Mouse (Mus musculus) left cerebral cortex, postnatal 25 days (tissue): ENCODE data around the gene Clint1. TPM values are rescaled to one million over a fixed set of nuclear protein-coding genes. Genes with fewer than 3 reads are reported as not detected.
A peak's percentile ranks its signal among the peaks of the same experiment; 100 is the strongest.

Source experiments
- DNase-seq, 2 experiments: peaks; one replicate each; pipeline ENCODE4 v3.0.0; 2022; ENCODE audit warnings: low spot score in 2 of 2, mixed read lengths in 1 of 2
- intact Hi-C: fragments of 180-260 bp; cut with DNase I; formaldehyde crosslinking; loops from one replicate; pipeline ENCODE4 v1.15.1; 2025
- total RNA-seq, 2 experiments: library from RNA; stranded (reverse); gene quantifications; 2 replicates each; pipeline ENCODE4 v1.2.3; 2021

Gene Clint1
- total RNA-seq, 2 experiments from 2014 or later = 51.1 to 52.3 TPM

GRCm38 (mm10) chr11:45918018-45918417 lies 66.2 kb downstream of the Clint1 start:
- intact Hi-C loops = no loop called here
- DNase-seq = no peak

GRCm38 (mm10) chr11:45918836-45919235 lies 67.0 kb downstream of the Clint1 start:
- intact Hi-C loops = no loop called here
- no peak for DNase-seq

- intact Hi-C loops = no loop called here
Measured at GRCm38 (mm10) chr11:45921026-45921425, 69.2 kb downstream of the Clint1 start.

GRCm38 (mm10) chr11:45921480-45921898 lies 69.6 kb downstream of the Clint1 start:
- intact Hi-C loops = no loop called here
- DNase-seq = no peak

More at GRCm38 (mm10) chr11:45921026-45921425, 69.2 kb downstream of the Clint1 start:
- DNase-seq = no peak

GRCm38 (mm10) chr11:45925436-45925835 lies 73.6 kb downstream of the Clint1 start:
- intact Hi-C loops = no loop called here

GRCm38 (mm10) chr11:45926640-45927082 lies 74.8 kb downstream of the Clint1 start:
- peak; percentile 79 to 85 for DNase-seq
- intact Hi-C loops = loop anchor here (1.0 to 2.0 kb wide), 2 partner anchors 1316 to 1340 kb away; no protein-coding TSS in a partner anchor

More at GRCm38 (mm10) chr11:45925436-45925835, 73.6 kb downstream of the Clint1 start:
- no peak for DNase-seq

GRCm38 (mm10) chr11:45927456-45927855 lies 75.6 kb downstream of the Clint1 start:
- intact Hi-C loops = loop anchor here (2.0 kb wide), 1 partner anchor 1317 kb away; no protein-coding TSS in a partner anchor
- no peak for DNase-seq

GRCm38 (mm10) chr11:45929541-45929940 lies 77.7 kb downstream of the Clint1 start:
- DNase-seq = no peak
- intact Hi-C loops = no loop called here

GRCm38 (mm10) chr11:45932771-45933170 lies 80.9 kb downstream of the Clint1 start:
- intact Hi-C loops = no loop called here
- DNase-seq = no peak

- DNase-seq = peak in 1 of 2 experiments; percentile 67
- intact Hi-C loops = no loop called here
Measured at GRCm38 (mm10) chr11:45937478-45937877, 85.6 kb downstream of the Clint1 start.

GRCm38 (mm10) chr11:45938917-45939316 lies 87.1 kb downstream of the Clint1 start:
- intact Hi-C loops = no loop called here

GRCm38 (mm10) chr11:45942281-45942680 lies 90.4 kb downstream of the Clint1 start:
- DNase-seq = no peak
- intact Hi-C loops = loop anchor here (5.0 to 10.0 kb wide), 2 partner anchors 115 to 493 kb away; partner anchors contain the start of genes Adam19 and Med7

More at GRCm38 (mm10) chr11:45938917-45939316, 87.1 kb downstream of the Clint1 start:
- peak in 1 of 2 experiments; percentile 13 for DNase-seq

GRCm38 (mm10) chr11:45943108-45943705 lies 91.4 kb downstream of the Clint1 start:
- DNase-seq = peak; percentile 65 to 83
- intact Hi-C loops = loop anchor here (5.0 to 10.0 kb wide), 2 partner anchors 114 to 492 kb away; partner anchors contain the start of genes Adam19 and Med7

- DNase-seq = peak in 1 of 2 experiments; percentile 44
- intact Hi-C loops = loop anchor here (1.0 to 10.0 kb wide), 6 partner anchors 33 to 491 kb away; partner anchors contain the start of genes Adam19 and Med7
Measured at GRCm38 (mm10) chr11:45943891-45944642, 92.2 kb downstream of the Clint1 start.

- peak; percentile 96 to 97 for DNase-seq
- intact Hi-C loops = loop anchor here (1.0 to 10.0 kb wide), 6 partner anchors 32 to 490 kb away; partner anchors contain the start of genes Adam19 and Med7
Measured at GRCm38 (mm10) chr11:45944643-45945156, 92.8 kb downstream of the Clint1 start, which contains the start of gene Lsm11. Gene Lsm11, minus strand, starts transcription at chr11:45944935.

GRCm38 (mm10) chr11:45946796-45947195 lies 94.9 kb downstream of the Clint1 start:
- intact Hi-C loops = loop anchor here (1.0 to 10.0 kb wide), 2 partner anchors 255 to 488 kb away; partner anchors contain the start of gene Med7
- DNase-seq = peak in 1 of 2 experiments; percentile 11

- peak; percentile 49 to 88 for DNase-seq
- intact Hi-C loops = loop anchor here (1.0 to 10.0 kb wide), 2 partner anchors 254 to 487 kb away; partner anchors contain the start of gene Med7
Measured at GRCm38 (mm10) chr11:45947491-45947890, 95.6 kb downstream of the Clint1 start.

GRCm38 (mm10) chr11:45955127-45955627 lies 103.3 kb downstream of the Clint1 start, which contains the start of gene Thg1l:
Gene Thg1l, minus strand, starts transcription at chr11:45955494.
- intact Hi-C loops = loop anchor here (5.0 kb wide), 1 partner anchor 102 kb away; the partner anchor contains the start of gene Adam19
- peak; percentile 92 to 95 for DNase-seq

- intact Hi-C loops = loop anchor here (5.0 kb wide), 1 partner anchor 98 kb away; the partner anchor contains the start of gene Adam19
- DNase-seq = no peak
Measured at GRCm38 (mm10) chr11:45959598-45959997, 107.7 kb downstream of the Clint1 start.
